Mouse (Mus musculus): Measurements from ENCODE around the gene Snx12.

- TF ChIP-seq CTCF (IDR thresholded peaks at IDR 0.05; ENCODE audit: low read depth, low read length) (no peak), POLR2A (IDR thresholded peaks at IDR 0.05; ENCODE audit: extremely low read depth, insufficient read depth, low read length) (no peak)
These were observed 53.9 kb downstream of the Snx12 start for GRCm38 (mm10) chrX:101168425-101168824.
